Mouse (Mus musculus): ENCODE results near the gene Mgea5.

The Mgea5 gene

DNA sequence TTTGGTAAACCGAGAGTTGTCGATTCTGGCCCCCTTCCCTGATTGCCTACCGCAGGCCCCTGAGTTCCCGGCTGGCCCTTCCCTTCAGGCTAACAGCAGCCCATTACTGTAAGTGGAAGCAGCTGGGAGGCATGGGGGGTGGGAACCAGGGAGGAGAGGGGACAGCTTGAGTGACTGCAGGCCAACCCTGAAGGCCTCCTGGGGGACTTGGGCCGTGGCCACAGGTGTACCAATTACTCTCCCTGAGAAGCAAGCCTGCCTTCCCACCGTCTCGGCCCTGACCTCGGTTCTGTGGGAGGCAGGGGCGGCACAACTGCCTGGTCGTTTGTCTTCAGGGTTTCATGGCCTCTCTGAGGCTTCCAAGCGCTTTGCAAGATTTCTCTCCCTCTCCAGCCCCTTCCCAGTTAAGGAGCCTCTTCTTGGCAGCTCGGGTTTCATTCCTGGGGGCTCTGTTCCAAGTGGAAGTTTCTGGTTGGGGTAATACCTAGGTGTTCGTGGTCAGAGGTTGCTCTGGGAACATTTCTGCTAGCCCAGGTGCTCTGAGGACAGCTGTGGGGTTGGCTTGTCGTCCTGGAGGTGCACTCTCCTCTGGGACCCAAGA lies 57.9 kb downstream of the Mgea5 start:
- DNase-seq = no peak

DNA sequence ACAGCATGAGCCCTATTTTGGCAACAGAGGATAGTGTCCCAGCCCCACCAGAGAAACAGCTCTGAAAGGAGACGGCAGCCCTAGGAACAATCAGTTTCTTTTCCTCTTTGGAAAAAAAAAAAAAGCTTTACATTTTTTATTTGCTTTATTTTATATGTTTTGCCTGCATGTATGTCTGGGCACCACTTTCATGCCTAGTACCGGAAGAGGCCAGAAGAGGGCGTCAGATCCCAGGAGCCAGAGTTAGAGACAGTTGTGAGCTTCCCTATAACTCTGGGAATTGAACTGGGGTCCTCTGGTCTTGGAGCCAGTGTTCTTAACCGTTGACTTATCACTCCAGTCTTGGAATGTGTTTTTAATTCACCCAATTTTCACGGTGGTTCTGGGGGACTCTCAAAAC lies 61.4 kb downstream of the Mgea5 start:
- no peak for DNase-seq

DNA sequence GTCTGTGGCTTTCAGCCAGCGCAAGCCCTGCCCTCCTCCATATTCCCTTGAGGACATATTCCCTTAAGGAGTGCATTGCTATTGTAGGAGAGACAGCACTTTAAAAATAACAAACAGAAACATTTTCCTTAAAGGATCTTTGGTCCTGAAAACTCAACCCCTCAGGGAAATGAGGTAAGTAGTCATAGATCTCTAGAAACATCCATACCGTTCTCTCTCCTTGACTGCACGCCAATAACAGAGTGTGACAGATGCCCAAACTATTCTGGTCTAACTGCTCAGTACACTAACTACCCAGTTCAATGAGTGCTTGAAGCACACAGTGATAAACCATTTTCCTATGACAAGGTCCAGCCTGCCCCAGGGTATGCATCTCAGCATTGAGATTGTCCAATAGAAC lies 65.4 kb downstream of the Mgea5 start:
- no peak for DNase-seq

DNA sequence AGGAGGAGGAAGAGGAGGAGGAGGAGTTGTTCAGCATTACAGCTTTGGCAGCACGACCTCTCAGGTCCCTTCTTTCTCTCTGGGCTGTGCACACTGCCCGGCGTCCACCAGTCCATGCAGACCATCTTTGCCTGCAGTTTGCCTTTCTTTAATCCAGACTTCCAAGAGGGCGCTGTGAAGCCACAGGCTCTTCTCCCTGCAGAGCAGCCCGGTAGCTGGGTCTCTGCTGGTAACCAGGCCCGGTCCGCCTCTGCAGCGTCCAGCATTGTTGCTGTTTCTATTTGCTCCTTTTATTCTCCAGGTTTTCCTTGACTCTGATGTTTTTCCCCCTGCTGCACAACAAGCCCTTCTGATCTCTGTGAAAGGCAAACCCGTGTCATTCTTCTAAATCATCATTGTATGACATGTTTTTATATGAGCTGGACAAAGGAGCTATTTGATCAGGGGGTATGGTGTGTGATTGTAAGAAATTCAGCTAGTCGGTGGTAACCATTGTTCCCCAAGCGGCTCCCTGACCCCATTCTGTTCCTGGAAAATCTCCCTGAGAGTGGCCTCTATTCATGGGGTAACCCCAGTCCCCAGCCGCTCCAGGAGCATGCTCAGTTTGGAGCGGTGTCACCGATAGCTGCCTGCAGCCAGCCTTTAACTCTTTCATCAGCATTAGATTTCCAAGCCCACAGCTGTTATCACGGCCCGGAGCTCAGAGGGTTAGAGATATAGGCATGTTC lies 66.0 kb downstream of the Mgea5 start:
- no peak for DNase-seq

DNA sequence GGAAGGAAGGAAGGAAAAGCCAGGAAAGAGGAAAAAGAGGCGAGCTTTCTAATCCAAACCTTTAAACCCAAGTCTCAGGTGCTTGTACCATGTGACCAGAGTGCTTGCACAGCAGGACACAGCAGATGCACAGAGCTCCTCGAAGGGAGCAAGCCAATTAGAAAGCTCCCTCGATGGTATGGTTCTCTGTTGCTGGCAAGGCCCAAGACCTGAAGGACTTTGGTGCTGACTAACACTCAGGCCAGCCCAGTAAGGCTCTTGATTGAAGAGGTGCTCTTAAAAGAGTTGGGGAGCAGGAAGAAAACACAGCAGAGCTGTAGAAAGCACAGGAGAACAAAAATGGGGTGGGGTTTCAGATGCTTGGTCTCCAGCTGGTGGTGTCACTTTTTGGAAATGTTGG lies 74.9 kb downstream of the Mgea5 start:
- DNase-seq = no peak
